Mouse (Mus musculus) limb, embryonic 14.5 days (tissue): ENCODE results near the gene Dpp9. TPM values are rescaled to one million over a fixed set of nuclear protein-coding genes. Genes with fewer than 3 reads are reported as not detected.
A peak's percentile ranks its signal among the peaks of the same experiment; 100 is the strongest.

Experiments
- ATAC-seq: fragments of 200-750 bp; cut with Nextera tagmentation; 2 replicates; pipeline ENCODE4 v1.8.0; 2017; ENCODE audit warnings: low read depth, moderate number of reproducible peaks, moderate TSS enrichment; ENCODE audit not compliant: low FRiP score
- DNase-seq: peaks from one replicate; pipeline ENCODE4 v3.0.0-alpha.2; 2015; ENCODE audit warnings: low spot score
- H3K27ac ChIP-seq: fragments of 300-500 bp; sonication (generic); replicated peaks from 2 replicates; pipeline ENCODE4 v1.5.1; 2014; ENCODE audit warnings: low read depth, mild to moderate bottlenecking, low read length, moderate library complexity, mixed read lengths
- H3K27me3 ChIP-seq: fragments of 300-500 bp; sonication (generic); 2 replicates; pipeline ENCODE4 v1.6.1; 2014; ENCODE audit warnings: low read length, mixed read lengths; ENCODE audit not compliant: control insufficient read depth, insufficient read depth
- H3K36me3 ChIP-seq: fragments of 300-500 bp; sonication (generic); 2 replicates; pipeline ENCODE4 v1.6.1; 2014; ENCODE audit warnings: mild to moderate bottlenecking, low read length, moderate library complexity, mixed read lengths; ENCODE audit not compliant: control insufficient read depth, insufficient read depth
- H3K4me1 ChIP-seq: fragments of 300-500 bp; sonication (generic); 2 replicates; pipeline ENCODE4 v1.6.1; 2014; ENCODE audit warnings: antibody characterized with exemption, low read length, mixed read lengths; ENCODE audit not compliant: control insufficient read depth, insufficient read depth
- H3K4me2 ChIP-seq: fragments of 300-500 bp; sonication (generic); replicated peaks from 2 replicates; pipeline ENCODE4 v1.6.1; 2014; ENCODE audit warnings: low read depth, mild to moderate bottlenecking, low read length, moderate library complexity; ENCODE audit not compliant: severe bottlenecking
- H3K4me3 ChIP-seq: fragments of 300-500 bp; sonication (generic); replicated peaks from 2 replicates; pipeline ENCODE4 v1.5.1; 2014; ENCODE audit warnings: low read length
- H3K9ac ChIP-seq: fragments of 300-500 bp; sonication (generic); 2 replicates; pipeline ENCODE4 v1.6.1; 2014; ENCODE audit warnings: mild to moderate bottlenecking, low read depth, low read length, moderate library complexity; ENCODE audit not compliant: severe bottlenecking
- H3K9me3 ChIP-seq: fragments of 300-500 bp; sonication (generic); 2 replicates; pipeline ENCODE4 v1.6.1; 2016; ENCODE audit warnings: low read length; ENCODE audit not compliant: control insufficient read depth
- POLR2A ChIP-seq: fragments of 200-500 bp; IDR thresholded peaks from 2 replicates; pipeline ENCODE4 v1.8.0; 2012; ENCODE audit warnings: inconsistent platforms, mild to moderate bottlenecking, moderate library complexity, borderline replicate concordance; ENCODE audit not compliant: insufficient read depth, insufficient read length; ENCODE audit errors: extremely low read depth
- WGBS: fragments of 180-500 bp; shearing (Covaris S2); extraction: QIAGEN DNeasy Blood & Tissue Kit; methylation state at CpG from one replicate; pipeline ENCODE4 v1.1.7; 2014; 5-methylcytosine and 5-hydroxymethylcytosine counted together
- polyA plus RNA-seq, 2 experiments: library from polyadenylated mRNA; depleted of rRNA in 1 of 2; stranded (reverse) in 1 of 2; unstranded in 1 of 2; fragments of >200 nt; fragmentation: Nextera tagmentation in 1 of 2; extraction: Ambion mirVana in 1 of 2; gene quantifications; 2 replicates each; pipeline versions ENCODE4 v1.2.1 to v1.2.3; 2012 to 2014

Dpp9 gene
- polyA plus RNA-seq (2012; rRNA removed) (54.3 and 69.6 TPM in 2 replicates), polyA plus RNA-seq (2014; fragmentation: Nextera tagmentation; extraction: Ambion mirVana) (33.9 and 37.7 TPM in 2 replicates)

DNA sequence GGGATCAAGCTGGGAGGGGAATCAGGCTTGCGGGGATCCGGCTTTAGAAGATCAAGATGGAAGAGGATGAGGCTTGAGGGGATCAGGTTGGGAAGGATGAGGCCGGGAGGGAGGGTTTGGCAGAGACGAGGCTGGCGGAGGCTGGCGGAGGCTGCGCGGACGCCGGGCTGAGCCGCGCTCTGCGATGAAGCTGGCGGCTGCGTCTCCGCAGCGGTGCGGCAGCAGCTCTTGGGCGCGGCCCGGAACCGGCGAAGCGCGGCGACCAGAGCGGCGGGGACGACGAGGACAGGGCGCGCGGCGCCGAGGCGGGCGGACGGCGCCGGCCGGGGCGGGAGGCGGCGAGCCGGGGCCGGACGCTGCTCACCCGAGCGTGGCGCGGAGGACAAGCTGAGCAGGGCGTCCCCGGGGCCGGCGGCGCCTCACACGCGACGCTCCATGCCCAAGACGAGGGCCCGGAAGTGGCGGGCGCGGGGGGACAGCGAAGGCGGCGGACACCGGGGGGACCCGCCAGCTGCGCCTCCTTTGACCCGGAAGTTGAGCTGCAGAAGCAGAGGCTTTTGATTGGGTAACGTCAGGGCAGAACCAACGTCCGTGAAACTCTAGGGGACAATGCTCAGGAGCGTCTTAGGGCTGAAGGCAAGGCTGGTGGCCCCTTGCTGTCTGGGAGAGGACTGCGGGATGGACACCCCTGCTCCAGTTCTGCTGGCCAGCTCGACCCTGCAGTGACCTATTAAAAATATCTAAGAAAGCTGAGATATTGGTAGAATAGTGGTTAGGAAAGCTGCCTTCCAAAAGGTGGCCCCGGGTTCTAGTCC is at the start of gene Dpp9:
Dpp9 (minus strand) TSS at position 529 of the 815 bp plus-strand sequence.
- peak within 1 kb of the TSS; percentile 83 for H3K9ac ChIP-seq
- under 1% methylated on average over 37 of the region's 78 CpGs for WGBS
- H3K4me2 ChIP-seq = peak within 1 kb of the TSS; percentile 83
- DNase-seq = peak; percentile 94
- no peaks in the 10 kb centered on the region for H3K9me3 ChIP-seq
- no peaks in the 10 kb centered on the region for H3K27me3 ChIP-seq
- ATAC-seq = peak; percentile 99
- peaks cover 15% of the 10 kb centered on the region for H3K4me1 ChIP-seq
- peaks cover 4% of the 10 kb centered on the region; the same call in 1 of the 2 replicates for H3K36me3 ChIP-seq
- 0 out of 2 replicates have a peak, but pooled peaks have one; percentile 31 for TF ChIP-seq POLR2A
- peak within 1 kb of the TSS; percentile 78 for H3K4me3 ChIP-seq
- peak within 1 kb of the TSS; percentile 80 for H3K27ac ChIP-seq

DNA sequence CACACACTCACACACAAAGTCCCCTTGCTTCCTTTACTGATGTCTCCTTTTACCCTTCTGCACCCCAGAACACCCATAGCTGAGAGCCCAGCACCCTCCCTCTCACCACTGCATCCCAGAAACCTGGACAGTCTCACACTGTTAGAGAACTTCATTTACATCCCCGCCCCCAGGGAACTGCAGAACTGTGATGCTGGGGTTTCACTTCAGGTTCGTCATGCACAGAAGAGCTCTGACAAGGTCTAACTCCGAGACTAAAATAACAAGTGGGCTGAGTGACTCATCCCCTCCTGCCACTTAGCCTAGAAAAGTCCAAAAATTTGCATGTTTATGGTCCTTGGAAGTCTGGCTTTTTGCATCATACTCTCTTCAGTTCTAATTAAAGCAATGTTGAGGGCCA is 47.6 kb upstream of the Dpp9 start:
- no peak overlapping the region for H3K4me2 ChIP-seq
- no peak for TF ChIP-seq POLR2A
- no peak overlapping the region for H3K27ac ChIP-seq
- H3K36me3 ChIP-seq = peaks cover 19% of the 10 kb centered on the region
- H3K4me3 ChIP-seq = no peak overlapping the region
- DNase-seq = no peak
- no peak overlapping the region for H3K9ac ChIP-seq
- no peaks in the 10 kb centered on the region for H3K9me3 ChIP-seq
- WGBS = 62% methylated on average over 3 of the region's 3 CpGs
- no peaks in the 10 kb centered on the region for H3K27me3 ChIP-seq
- H3K4me1 ChIP-seq = no peaks in the 10 kb centered on the region; the same call in none of the 2 replicates
- ATAC-seq = no peak

DNA sequence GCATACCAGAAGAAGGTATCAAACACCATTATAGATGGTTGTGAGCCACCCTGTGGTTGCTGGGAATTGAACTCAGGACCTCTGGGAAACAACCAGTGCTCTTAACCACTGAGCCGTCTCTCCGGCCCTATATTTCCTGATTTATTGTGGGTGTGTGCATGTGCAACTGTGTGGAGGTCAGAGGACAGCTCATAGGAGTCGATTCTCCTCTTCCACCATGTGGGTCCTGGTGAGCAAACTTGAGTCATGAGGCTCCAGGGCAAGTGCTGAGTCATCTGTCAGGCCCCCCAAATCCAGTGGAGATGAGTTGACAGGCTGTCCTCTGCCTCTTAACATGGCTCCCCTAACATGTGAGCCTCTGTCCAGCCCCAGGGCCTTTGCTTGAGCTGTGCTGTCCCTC is 47.2 kb upstream of the Dpp9 start:
- WGBS = 80% methylated on average over 3 of the region's 3 CpGs
- Histone ChIP-seq H3K9me3 (no peaks in the 10 kb centered on the region), H3K4me1 (no peaks in the 10 kb centered on the region; the same call in none of the 2 replicates), H3K4me3 (no peak overlapping the region), H3K36me3 (peaks cover 20% of the 10 kb centered on the region), H3K27ac (no peak overlapping the region), H3K27me3 (no peaks in the 10 kb centered on the region), H3K4me2 (no peak overlapping the region), H3K9ac (no peak overlapping the region)
- DNase-seq (no peak), ATAC-seq (no peak)
- no peak for TF ChIP-seq POLR2A

DNA sequence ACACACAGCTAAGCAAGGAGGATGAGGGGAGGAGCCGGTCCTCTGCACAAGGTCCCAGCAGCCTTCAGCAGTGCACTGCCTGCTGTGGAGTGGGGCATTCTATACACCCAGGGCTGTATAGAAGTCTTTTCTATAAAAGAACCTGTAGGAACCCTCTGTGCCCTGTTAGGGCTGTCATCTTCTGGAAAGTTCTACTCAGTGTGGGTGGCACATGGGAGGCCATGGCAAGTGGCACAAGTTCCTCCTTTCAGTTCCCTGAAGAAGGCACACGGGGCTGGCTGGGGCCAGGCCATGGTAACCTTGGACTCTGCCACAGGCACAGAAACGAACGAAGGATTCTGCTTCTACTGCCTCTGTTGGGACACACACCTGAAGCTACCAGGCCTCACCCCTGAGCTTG is 46.3 kb upstream of the Dpp9 start:
- Histone ChIP-seq H3K9me3 (no peaks in the 10 kb centered on the region), H3K4me1 (no peaks in the 10 kb centered on the region; the same call in none of the 2 replicates), H3K27me3 (no peaks in the 10 kb centered on the region), H3K4me3 (no peak overlapping the region), H3K36me3 (peaks cover 29% of the 10 kb centered on the region), H3K9ac (no peak overlapping the region), H3K4me2 (no peak overlapping the region), H3K27ac (no peak overlapping the region)
- ATAC-seq (no peak), DNase-seq (no peak)
- no peak for TF ChIP-seq POLR2A
- 87% methylated on average over 4 of the region's 4 CpGs for WGBS

DNA sequence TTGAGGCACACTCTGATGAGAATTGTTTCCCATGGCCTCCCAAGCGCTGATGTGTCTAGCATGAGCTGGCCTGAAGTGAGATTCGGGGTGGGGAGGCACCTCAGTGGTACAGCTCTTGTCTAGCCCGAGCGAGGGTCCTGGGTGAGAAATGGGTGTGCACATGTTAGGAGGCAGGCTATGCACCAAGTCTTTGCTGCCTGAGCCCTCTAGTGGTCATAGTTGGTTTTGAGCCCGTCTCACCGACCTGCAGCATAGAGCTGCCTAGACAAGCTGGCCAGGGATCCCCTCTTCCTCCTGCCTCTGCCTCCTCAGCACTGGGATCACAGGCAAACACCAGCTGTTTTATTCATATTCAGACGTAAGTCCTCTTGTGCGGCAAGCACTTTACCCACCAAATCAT is 45.3 kb upstream of the Dpp9 start:
- H3K9me3 ChIP-seq = no peaks in the 10 kb centered on the region
- 23% methylated on average over 8 of the region's 8 CpGs for whole genome bisulfite sequencing
- H3K4me2 ChIP-seq = no peak overlapping the region
- H3K27ac ChIP-seq = no peak overlapping the region
- H3K4me3 ChIP-seq = no peak overlapping the region
- no peak for TF ChIP-seq POLR2A
- no peaks in the 10 kb centered on the region for H3K27me3 ChIP-seq
- no peaks in the 10 kb centered on the region; the same call in 1 of the 2 replicates for H3K4me1 ChIP-seq
- DNase-seq = peak; percentile 83
- ATAC-seq = peak; percentile 44; the same call in 1 of the 2 replicates
- H3K36me3 ChIP-seq = peaks cover 39% of the 10 kb centered on the region
- H3K9ac ChIP-seq = no peak overlapping the region
